Mouse (Mus musculus) ES-E14 (cell line): ENCODE measurements around the gene Snrnp35. TPM values are rescaled to one million over a fixed set of nuclear protein-coding genes. Genes with fewer than 3 reads are reported as not detected.
A peak's percentile ranks its signal among the peaks of the same experiment; 100 is the strongest.

ENCODE experiments used
- DNase-seq: peaks from one replicate; pipeline ENCODE4 v3.0.0-alpha.2; 2013; ENCODE audit warnings: low read depth, low spot score
- H3K27ac ChIP-seq: 2 replicates; pipeline ENCODE4 v1.5.1; 2012; ENCODE audit warnings: low read depth, mild to moderate bottlenecking, low read length, moderate library complexity, mixed read lengths; ENCODE audit not compliant: poor library complexity, insufficient read depth, severe bottlenecking
- H3K36me3 ChIP-seq: 2 replicates; pipeline ENCODE4 v1.6.1; 2012; ENCODE audit warnings: mild to moderate bottlenecking, low read length, moderate library complexity, mixed read lengths; ENCODE audit not compliant: control insufficient read depth, poor library complexity, insufficient read depth, severe bottlenecking
- H3K4me1 ChIP-seq, 2 experiments: fragments of 150-350 bp in 1 of 2; sonication (generic) in 1 of 2; 2 replicates each; pipeline ENCODE4 v1.6.1; 2012; ENCODE audit warnings: low read length in 2 of 2, mild to moderate bottlenecking in 1 of 2, mixed read lengths in 1 of 2; ENCODE audit not compliant: control insufficient read depth in 2 of 2, insufficient read depth in 2 of 2, poor library complexity in 1 of 2
- H3K4me3 ChIP-seq, 2 experiments: fragments of 150-350 bp in 1 of 2; sonication (generic) in 1 of 2; 2 replicates each; pipeline ENCODE4 v1.5.1; 2012; ENCODE audit warnings: low read length in 2 of 2, low read depth in 1 of 2, mild to moderate bottlenecking in 1 of 2, mixed read lengths in 1 of 2; ENCODE audit not compliant: insufficient read depth in 1 of 2, poor library complexity in 1 of 2, severe bottlenecking in 1 of 2
- H3K9ac ChIP-seq: 2 replicates; pipeline ENCODE4 v1.6.1; 2012; ENCODE audit warnings: low read depth, mild to moderate bottlenecking, low read length, mixed read lengths; ENCODE audit not compliant: poor library complexity, insufficient read depth, severe bottlenecking
- H3K9me3 ChIP-seq: fragments of 150-350 bp; sonication (generic); 2 replicates; pipeline ENCODE4 v1.6.1; 2012; ENCODE audit warnings: low read depth, mild to moderate bottlenecking, low read length; ENCODE audit not compliant: control insufficient read depth, insufficient read depth
- CHD2 ChIP-seq: IDR thresholded peaks from 2 replicates; pipeline ENCODE4 v1.6.1; 2014; ENCODE audit warnings: mild to moderate bottlenecking, low read depth, low read length, inconsistent platforms
- HCFC1 ChIP-seq: IDR thresholded peaks from 2 replicates; pipeline ENCODE4 v1.6.1; 2012; ENCODE audit warnings: low read length, inconsistent platforms, borderline replicate concordance; ENCODE audit not compliant: insufficient read depth
- MAFK ChIP-seq: IDR thresholded peaks from 2 replicates; pipeline ENCODE4 v1.6.1; 2014; ENCODE audit warnings: mild to moderate bottlenecking, low read depth, low read length, inconsistent platforms; ENCODE audit not compliant: insufficient read depth
- ZC3H11A ChIP-seq: IDR thresholded peaks from 2 replicates; pipeline ENCODE4 v1.6.1; 2012; ENCODE audit warnings: low read depth, mild to moderate bottlenecking, inconsistent platforms, low read length, borderline replicate concordance
- ZNF384 ChIP-seq: IDR thresholded peaks from 2 replicates; pipeline ENCODE4 v1.6.1; 2012; ENCODE audit warnings: low read depth, low read length, inconsistent platforms
- in situ Hi-C, 2 experiments: fragments of 600-800 bp; cut with MboI; formaldehyde crosslinking; loops; one replicate each; pipeline ENCODE4 v1.15.1; 2025; ENCODE audit warnings: low sequenced_read_pairs in 2 of 2, inconsistent platforms in 1 of 2; ENCODE audit not compliant: unreplicated experiment in 2 of 2
- total RNA-seq: library from RNA; depleted of rRNA; stranded (reverse); fragments of 300-350 nt; gene quantifications from 2 replicates; pipeline ENCODE4 v1.2.3, GENCODE M21; 2012

The Snrnp35 gene
- total RNA-seq, 1 experiment = 10.6 TPM

DNA sequence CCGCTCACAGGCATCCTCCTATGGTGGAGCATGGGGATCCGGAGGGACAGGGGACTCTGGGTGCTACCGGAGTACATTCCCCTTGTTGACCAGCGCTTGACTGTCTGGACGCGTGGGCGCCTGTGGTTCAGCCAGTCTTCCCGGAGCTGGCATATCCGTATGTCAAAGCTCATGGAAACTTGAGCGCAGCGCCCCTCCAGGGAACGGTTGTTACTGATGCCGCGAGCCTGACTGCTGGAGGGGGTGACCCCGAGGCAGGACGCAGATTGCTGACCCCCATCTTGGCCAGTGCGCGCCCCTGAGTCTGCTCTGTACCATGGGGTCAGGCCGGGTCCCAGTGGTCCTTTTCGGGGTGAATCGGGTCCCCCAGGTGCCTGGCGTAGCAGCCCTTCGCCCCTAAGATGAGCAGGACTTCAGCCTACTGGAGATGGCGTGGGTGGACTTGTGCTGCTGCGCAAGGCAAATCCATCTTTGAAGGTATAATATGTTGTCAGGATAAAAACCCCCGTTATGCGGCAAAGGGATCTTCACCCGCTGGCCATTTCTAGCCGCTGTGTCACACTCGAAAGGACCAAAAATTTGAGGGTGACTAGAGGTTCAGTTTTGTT is 42.7 kb upstream of the Snrnp35 start:
- Histone ChIP-seq H3K36me3 (no peaks in the 10 kb centered on the region), H3K9ac (peak overlapping the region; percentile 96), H3K4me3 (peak overlapping the region; percentile 79 to 98), H3K4me1 (peaks cover 0 to 2% of the 10 kb centered on the region in 2 experiments; a peak in 1 of 4 replicates), H3K9me3 (no peaks in the 10 kb centered on the region), H3K27ac (peak overlapping the region; percentile 82)
- TF ChIP-seq MAFK (0 out of 2 replicates have a peak, but pooled peaks have one; percentile 3), CHD2 (no peak)
- in situ Hi-C loops = no loop called here
- no peak for DNase-seq

- no peak for DNase-seq
- no peak overlapping the region for H3K9ac ChIP-seq
- H3K4me3 ChIP-seq = no peak overlapping the region
- peaks cover 5 to 6% of the 10 kb centered on the region in 2 experiments; a peak in 2 of 4 replicates for H3K4me1 ChIP-seq
- in situ Hi-C loops = no loop called here
- no peak overlapping the region for H3K27ac ChIP-seq
- TF ChIP-seq CHD2 (no peak), MAFK (no peak), HCFC1 (no peak), ZNF384 (no peak), ZC3H11A (no peak)
- peaks cover 6% of the 10 kb centered on the region for H3K36me3 ChIP-seq
- H3K9me3 ChIP-seq = no peaks in the 10 kb centered on the region
Observed at GRCm38 (mm10) chr5:124442628-124443027, 40.3 kb upstream of the Snrnp35 start.

DNA sequence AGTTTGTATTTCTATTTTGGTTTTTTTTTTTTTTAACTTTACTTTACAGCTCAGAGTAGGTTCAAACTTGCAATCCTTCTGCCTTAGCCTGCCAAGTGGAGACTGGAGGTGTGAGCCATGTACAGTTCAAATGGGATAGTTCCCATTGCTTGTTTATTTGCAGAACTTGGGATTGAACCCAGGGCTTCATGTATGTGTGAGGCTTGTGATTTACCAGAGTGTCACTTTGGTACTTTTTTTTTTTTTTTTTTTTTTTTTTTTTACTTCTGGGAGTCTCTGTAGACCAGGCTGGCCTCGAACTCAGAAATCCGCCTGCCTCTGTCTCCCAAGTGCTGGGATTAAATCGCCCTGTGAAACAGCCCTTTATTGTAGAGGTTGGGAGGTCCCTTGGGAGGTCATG is 38.7 kb upstream of the Snrnp35 start:
- Histone ChIP-seq H3K4me3 (peak overlapping the region; percentile 63 to 91), H3K4me1 (peaks cover 6 to 10% of the 10 kb centered on the region in 2 experiments; a peak in 2 of 4 replicates)

DNA sequence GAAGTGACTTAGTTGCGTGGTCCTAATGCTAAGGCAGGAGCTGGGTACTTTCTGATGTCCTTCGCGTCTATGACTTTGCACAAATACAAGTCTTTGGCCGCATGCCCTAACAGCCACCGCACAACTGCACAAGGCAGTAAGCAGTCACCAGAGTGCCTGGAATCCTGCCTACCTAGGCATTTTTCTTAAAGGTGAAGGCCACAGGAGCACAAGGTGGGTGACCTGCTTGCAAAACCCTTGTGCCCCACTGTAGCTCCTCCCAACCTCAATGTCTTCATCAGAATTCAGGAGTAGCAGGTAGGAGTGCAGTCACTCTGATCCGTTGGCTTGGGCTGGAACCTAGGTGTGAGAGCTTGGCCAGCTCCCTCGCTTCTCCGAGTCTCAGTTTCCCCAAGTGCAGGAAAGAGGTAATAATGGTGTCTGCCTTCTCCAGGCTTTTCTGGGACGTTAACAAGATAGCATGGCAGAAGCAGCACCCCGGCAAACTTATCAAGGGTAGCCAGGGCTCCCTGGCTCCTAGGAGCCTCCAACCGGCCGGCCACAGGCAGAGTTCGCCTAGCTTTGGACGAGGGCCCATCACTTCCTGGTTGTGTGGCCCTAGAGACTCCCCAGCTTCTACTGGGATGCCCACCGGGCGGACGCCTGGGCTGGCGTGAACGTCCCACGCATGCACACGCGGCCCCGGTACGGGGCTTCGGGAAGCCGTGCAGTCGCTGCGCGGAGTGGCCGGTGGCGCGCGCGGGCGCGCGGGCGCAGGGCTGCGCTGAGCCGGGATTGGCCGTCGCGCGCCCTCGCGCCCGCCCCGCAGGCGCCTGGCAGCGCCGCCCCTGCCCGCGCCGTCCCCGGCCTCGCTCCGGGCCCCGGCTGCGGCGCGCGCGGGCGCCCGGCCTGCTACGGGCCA is 38.0 kb upstream of the Snrnp35 start:
- no peaks in the 10 kb centered on the region for H3K9me3 ChIP-seq
- peak overlapping the region; percentile 96 for H3K9ac ChIP-seq
- no peak for DNase-seq
- H3K36me3 ChIP-seq = peaks cover 26% of the 10 kb centered on the region
- H3K4me3 ChIP-seq = peak overlapping the region; percentile 63 to 91
- H3K27ac ChIP-seq = peak overlapping the region; percentile 92
- in situ Hi-C loops = no loop called here
- peaks cover 6 to 10% of the 10 kb centered on the region in 2 experiments; a peak in 2 of 4 replicates for H3K4me1 ChIP-seq
- TF ChIP-seq ZC3H11A = no peak
- peak; percentile 81 for TF ChIP-seq MAFK

More for the DNA sequence above, 38.7 kb upstream of the Snrnp35 start:
- Histone ChIP-seq H3K9me3 (no peaks in the 10 kb centered on the region), H3K36me3 (peaks cover 20% of the 10 kb centered on the region), H3K27ac (peak overlapping the region; percentile 42; the same call in 1 of the 2 replicates), H3K9ac (peak overlapping the region; percentile 75; the same call in 1 of the 2 replicates)
- DNase-seq = no peak
- in situ Hi-C loops = no loop called here
- TF ChIP-seq MAFK (no peak), ZNF384 (peak; percentile 75)
